Mouse (Mus musculus) stomach, embryonic 14.5 days (tissue): ENCODE data around the gene Igsf3. TPM values are rescaled to one million over a fixed set of nuclear protein-coding genes. Genes with fewer than 3 reads are reported as not detected.

Source experiments
- ATAC-seq: fragments of 200-750 bp; cut with Nextera tagmentation; 2 replicates; pipeline ENCODE4 v1.8.0; 2017; ENCODE audit warnings: low read depth, moderate TSS enrichment; ENCODE audit not compliant: insufficient number of reproducible peaks, insufficient read depth, low FRiP score
- H3K27ac ChIP-seq: fragments of 300-500 bp; sonication (generic); 2 replicates; pipeline ENCODE4 v1.5.1; 2014; ENCODE audit warnings: mild to moderate bottlenecking, low read length, moderate library complexity, mixed read lengths
- H3K27me3 ChIP-seq: fragments of 300-500 bp; sonication (generic); 2 replicates; pipeline ENCODE4 v1.6.1; 2014; ENCODE audit warnings: low read length, control low read depth, mixed read lengths; ENCODE audit not compliant: control insufficient read depth, insufficient read depth
- H3K36me3 ChIP-seq: fragments of 300-500 bp; sonication (generic); 2 replicates; pipeline ENCODE4 v1.6.1; 2014; ENCODE audit warnings: mild to moderate bottlenecking, control low read depth, low read length, moderate library complexity, mixed read lengths; ENCODE audit not compliant: control insufficient read depth, insufficient read depth
- H3K4me1 ChIP-seq: fragments of 300-500 bp; sonication (generic); 2 replicates; pipeline ENCODE4 v1.6.1; 2014; ENCODE audit warnings: low read length, control low read depth, mixed read lengths; ENCODE audit not compliant: control insufficient read depth, insufficient read depth
- H3K4me2 ChIP-seq: fragments of 300-500 bp; sonication (generic); replicated peaks from 2 replicates; pipeline ENCODE4 v1.6.1; 2014; ENCODE audit warnings: low read depth, low read length, control low read depth
- H3K4me3 ChIP-seq: fragments of 300-500 bp; sonication (generic); 2 replicates; pipeline ENCODE4 v1.5.1; 2014; ENCODE audit warnings: low read depth, low read length, control low read depth
- H3K9ac ChIP-seq: fragments of 300-500 bp; sonication (generic); replicated peaks from 2 replicates; pipeline ENCODE4 v1.6.1; 2014; ENCODE audit warnings: low read depth, mild to moderate bottlenecking, control low read depth, low read length, moderate library complexity, mixed read lengths
- H3K9me3 ChIP-seq: fragments of 300-500 bp; sonication (generic); 2 replicates; pipeline ENCODE4 v1.6.1; 2016; ENCODE audit warnings: low read depth, low read length, control low read depth; ENCODE audit not compliant: control insufficient read depth
- WGBS: fragments of 180-500 bp; shearing (Covaris S2); extraction: QIAGEN DNeasy Blood & Tissue Kit; methylation state at CpG from one replicate; pipeline ENCODE4 v1.1.7; 2014; 5-methylcytosine and 5-hydroxymethylcytosine counted together
- polyA plus RNA-seq: library from polyadenylated mRNA; unstranded; fragments of >200 nt; fragmentation: Nextera tagmentation; extraction: Ambion mirVana; gene quantifications from 2 replicates; pipeline ENCODE4 v1.2.1, GENCODE M21; 2014

The Igsf3 gene
- polyA plus RNA-seq, 1 experiment from 2014 or later: 30.0 TPM

DNA sequence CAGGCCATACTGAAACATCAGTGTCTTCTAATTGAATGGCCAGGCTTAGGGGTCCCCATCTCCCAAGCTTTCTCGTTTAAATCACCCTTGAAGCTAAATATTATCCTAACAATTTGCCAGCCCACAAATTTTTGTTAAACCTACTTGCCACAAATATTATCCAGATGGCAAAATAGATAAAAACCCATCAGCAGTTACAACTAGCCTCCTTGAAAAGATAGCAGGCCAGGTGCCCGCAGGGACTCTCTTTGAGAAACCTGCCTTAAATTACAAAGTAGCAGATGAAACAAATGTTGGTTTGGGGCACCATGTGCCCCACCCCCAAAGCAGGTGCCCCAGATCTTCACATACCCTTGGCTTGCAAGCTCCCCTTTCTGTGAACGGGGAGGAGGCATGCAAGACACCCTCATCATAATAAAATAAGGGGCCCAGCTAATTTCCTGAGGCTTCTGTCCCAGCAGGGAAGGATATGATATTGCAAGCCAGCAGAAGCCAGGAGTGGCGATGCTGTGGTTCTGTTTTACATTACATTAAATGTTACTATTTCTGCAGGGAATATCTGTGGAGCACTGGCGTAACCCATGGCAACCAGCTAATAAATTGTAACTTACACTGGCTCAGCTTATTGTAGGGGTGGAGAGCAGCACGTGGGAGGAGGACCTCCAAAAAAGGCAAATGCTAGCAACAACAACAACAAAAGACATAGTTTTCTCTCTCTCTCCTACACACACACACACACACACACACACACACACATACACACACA lies 27.2 kb upstream of the Igsf3 start:
- H3K4me2 ChIP-seq: no peak overlapping the region
- H3K27me3 ChIP-seq: no peaks in the 10 kb centered on the region
- ATAC-seq: no peak; the same call in 1 of the 2 replicates
- no peak overlapping the region; the same call in 1 of the 2 replicates for H3K27ac ChIP-seq
- H3K9me3 ChIP-seq: no peaks in the 10 kb centered on the region
- WGBS: 52% methylated on average over 6 of the region's 6 CpGs
- H3K9ac ChIP-seq: no peak overlapping the region
- H3K36me3 ChIP-seq: no peaks in the 10 kb centered on the region
- H3K4me1 ChIP-seq: peaks cover 7% of the 10 kb centered on the region; the same call in 1 of the 2 replicates
- no peak overlapping the region for H3K4me3 ChIP-seq

DNA sequence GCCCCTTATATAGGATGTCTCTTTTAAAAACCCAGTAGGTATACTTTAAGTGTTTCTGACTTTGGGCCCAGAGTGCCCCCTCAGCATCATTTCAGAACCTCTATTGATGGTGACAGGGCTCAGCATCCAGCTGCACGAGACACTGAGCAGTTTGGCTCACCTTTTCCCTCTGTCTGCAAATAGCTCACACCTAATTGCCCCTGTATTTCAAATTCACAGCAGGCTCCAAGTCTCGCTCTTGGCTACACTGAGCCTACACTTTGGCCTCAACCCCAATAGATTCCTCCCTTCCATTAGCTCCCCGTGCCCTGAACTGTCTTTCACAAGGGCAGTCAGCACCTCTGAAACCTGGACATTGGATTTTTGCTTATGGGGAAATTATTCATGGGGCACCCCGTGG lies 26.5 kb upstream of the Igsf3 start:
- no peak overlapping the region for H3K4me2 ChIP-seq
- H3K9ac ChIP-seq: no peak overlapping the region
- H3K27me3 ChIP-seq: no peaks in the 10 kb centered on the region
- no peaks in the 10 kb centered on the region for H3K9me3 ChIP-seq
- ATAC-seq: no peak
- peaks cover 7% of the 10 kb centered on the region; the same call in 1 of the 2 replicates for H3K4me1 ChIP-seq
- H3K36me3 ChIP-seq: no peaks in the 10 kb centered on the region
- no peak overlapping the region for H3K27ac ChIP-seq
- 65% methylated on average over 4 of the region's 4 CpGs for WGBS
- H3K4me3 ChIP-seq: no peak overlapping the region

DNA sequence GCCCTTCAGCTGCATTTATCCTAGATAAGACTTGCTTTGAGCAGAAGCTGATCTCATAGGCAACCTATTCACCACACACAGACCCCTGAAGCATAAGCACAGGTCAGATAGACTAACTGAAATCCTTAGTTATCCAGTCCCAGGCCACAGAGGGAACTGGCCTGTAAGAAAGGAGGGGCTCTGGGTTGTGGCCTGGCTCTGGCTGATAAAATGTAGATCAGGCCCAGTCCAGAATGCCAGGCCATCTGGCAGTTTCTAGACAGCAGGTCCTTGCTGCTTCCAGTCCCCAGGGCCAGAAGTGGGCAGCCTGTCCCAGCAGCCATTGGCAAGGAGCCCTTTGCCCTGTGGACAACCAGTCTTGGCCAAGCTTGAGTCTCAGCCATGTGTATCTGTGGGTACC lies 22.4 kb upstream of the Igsf3 start:
- 0 out of 2 replicates have a peak, but pooled peaks have one; percentile 54 for ATAC-seq
- Histone ChIP-seq H3K36me3 (no peaks in the 10 kb centered on the region), H3K4me3 (no peak overlapping the region), H3K4me2 (no peak overlapping the region), H3K27me3 (no peaks in the 10 kb centered on the region), H3K9ac (no peak overlapping the region), H3K9me3 (no peaks in the 10 kb centered on the region), H3K27ac (no peak overlapping the region), H3K4me1 (peaks cover 3% of the 10 kb centered on the region; the same call in 1 of the 2 replicates)

DNA sequence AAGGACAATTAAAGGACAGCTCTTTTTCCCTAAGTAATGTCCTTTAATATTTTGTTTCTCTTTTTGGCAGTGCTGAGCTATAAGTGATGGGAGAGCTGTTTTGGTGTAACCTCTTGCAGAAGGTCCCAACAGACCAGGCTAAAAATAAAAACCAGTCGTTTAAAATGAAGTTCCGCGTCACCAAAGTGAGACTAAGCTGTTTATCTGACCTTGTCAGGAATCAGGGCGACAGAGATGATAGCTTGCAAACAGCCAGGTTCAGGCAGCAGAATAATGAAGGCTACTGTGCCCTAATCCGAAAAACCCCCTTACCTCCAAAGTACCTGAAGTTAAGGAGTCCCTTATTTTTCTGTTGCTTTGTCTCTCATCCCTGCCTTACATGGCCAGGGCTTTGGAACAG lies 21.2 kb upstream of the Igsf3 start:
- no peaks in the 10 kb centered on the region for H3K9me3 ChIP-seq
- 25% methylated on average over 5 of the region's 5 CpGs for WGBS
- ATAC-seq: no peak

DNA sequence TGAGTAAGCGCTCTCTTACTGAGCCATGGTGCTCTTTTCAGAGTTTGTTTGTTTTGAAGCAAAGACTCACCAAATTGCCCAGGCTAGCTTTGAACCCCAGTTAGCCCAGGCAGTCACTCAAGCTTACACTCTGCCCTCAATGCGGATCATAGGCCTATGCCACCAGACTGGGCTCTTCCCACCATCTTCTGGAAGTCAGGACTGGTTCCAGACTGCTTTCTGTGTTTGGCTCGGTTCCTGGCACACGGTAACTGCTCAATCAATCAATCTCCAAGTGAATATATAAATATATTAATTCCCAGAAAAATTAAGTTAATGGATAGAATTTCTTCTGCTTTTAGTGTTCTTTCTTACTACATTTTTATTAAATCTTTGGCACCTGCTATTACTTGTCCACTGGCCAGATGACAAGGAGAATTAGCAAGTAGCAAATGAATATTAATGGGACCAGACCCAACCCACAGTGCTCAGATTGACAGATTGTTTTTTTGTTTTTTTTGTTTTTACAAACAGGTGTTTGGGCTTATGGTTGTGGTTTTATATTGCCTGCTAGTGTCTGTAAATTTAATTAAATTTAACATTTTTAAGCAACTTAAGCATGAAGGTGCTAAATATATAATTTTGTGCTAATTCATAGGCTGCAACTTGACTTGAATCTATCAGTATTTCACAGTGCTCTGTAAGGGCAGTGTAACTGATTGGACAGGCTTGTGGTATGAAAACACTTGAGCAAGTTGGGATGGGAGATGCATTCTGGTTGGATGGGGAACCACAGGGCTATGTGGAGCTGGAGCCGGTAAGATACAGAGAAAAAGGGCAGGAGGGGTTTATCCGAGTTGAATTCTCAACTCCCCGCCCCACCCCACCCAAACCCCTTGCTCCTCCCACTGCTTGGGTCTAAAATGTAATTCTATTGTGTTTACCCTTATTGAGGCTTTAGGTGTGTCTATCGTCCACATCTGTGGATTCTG lies 20.0 kb upstream of the Igsf3 start:
- Histone ChIP-seq H3K9ac (no peak overlapping the region), H3K4me3 (no peak overlapping the region), H3K27me3 (no peaks in the 10 kb centered on the region), H3K4me1 (no peaks in the 10 kb centered on the region), H3K36me3 (no peaks in the 10 kb centered on the region), H3K4me2 (no peak overlapping the region), H3K27ac (no peak overlapping the region), H3K9me3 (no peaks in the 10 kb centered on the region)
- WGBS: 69% methylated on average over 8 of the region's 8 CpGs
- no peak for ATAC-seq

More for the DNA sequence above, 21.2 kb upstream of the Igsf3 start:
- Histone ChIP-seq H3K36me3 (no peaks in the 10 kb centered on the region), H3K4me3 (no peak overlapping the region), H3K4me1 (no peaks in the 10 kb centered on the region), H3K27ac (no peak overlapping the region), H3K9ac (no peak overlapping the region), H3K27me3 (no peaks in the 10 kb centered on the region), H3K4me2 (no peak overlapping the region)

DNA sequence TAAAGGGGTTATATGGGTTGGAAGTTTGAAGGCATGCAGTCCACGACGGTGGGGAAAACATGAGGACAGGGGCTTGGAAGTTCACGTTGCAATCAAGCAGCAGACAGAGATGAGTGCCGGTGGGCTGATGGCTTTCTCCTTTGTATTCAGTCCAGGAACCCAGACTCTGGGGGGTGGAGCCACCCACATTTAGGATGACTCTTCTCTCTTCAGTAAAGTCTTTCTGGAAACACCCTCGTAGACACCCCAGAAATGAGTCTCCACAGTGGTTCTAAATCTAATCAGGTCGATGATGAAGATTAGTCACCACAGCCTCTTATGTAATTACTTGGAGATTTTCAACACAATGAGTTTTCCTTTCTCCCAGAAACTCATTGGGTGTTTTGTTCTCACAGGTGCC lies 16.1 kb upstream of the Igsf3 start:
- WGBS: 86% methylated on average over 6 of the region's 6 CpGs
- H3K4me3 ChIP-seq: no peak overlapping the region
- H3K27ac ChIP-seq: no peak overlapping the region
- no peak overlapping the region for H3K9ac ChIP-seq
- no peaks in the 10 kb centered on the region for H3K27me3 ChIP-seq
- no peak for ATAC-seq
- no peaks in the 10 kb centered on the region for H3K36me3 ChIP-seq
- no peak overlapping the region for H3K4me2 ChIP-seq
- no peaks in the 10 kb centered on the region for H3K9me3 ChIP-seq
- peaks cover 5% of the 10 kb centered on the region; the same call in 1 of the 2 replicates for H3K4me1 ChIP-seq

DNA sequence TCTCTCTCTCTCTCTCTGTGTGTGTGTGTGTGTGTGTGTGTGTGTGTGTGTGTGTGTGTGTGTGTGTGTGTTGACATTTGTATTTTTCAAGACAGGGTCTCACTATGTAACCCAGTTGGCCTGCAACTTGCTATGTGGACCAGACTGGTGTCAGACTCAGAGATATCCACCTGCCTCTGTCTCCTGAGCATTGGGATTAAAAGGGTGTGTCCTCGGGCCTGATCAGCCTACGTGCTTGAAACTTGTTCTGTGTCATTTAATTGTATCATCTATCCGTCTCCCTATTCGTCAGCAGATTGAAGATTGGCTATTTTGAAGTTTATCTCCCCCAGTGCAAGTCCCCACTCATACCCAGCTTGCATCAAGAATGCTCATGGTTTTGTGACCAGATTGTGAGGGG lies 14.5 kb upstream of the Igsf3 start:
- no peak overlapping the region for H3K27ac ChIP-seq
- no peak overlapping the region for H3K9ac ChIP-seq
- no peak for ATAC-seq
- 84% methylated on average over 4 of the region's 4 CpGs for WGBS
- no peak overlapping the region for H3K4me3 ChIP-seq
- H3K4me1 ChIP-seq: peaks cover 5% of the 10 kb centered on the region; the same call in 1 of the 2 replicates
- H3K9me3 ChIP-seq: no peaks in the 10 kb centered on the region
- no peaks in the 10 kb centered on the region for H3K36me3 ChIP-seq
- no peak overlapping the region for H3K4me2 ChIP-seq
- no peaks in the 10 kb centered on the region for H3K27me3 ChIP-seq

DNA sequence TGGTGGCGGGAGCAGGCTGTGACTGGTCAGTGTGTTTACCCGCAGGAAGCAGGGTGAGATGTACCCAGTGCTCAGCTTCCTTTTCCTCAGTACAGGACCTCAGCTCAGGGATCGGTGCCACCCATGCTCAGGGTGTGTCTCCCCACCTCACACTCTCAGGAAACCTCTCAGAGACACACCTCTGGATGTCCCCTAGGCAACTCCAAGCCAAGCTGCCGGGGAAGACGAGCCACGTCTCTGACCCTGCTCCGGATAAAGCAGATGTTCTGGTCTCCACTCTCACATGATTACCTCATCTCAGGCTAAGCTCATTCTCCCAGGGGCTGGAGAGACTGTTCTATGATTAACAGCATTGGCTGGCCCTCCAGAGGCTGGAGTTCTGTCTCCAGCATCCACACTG lies 13.3 kb upstream of the Igsf3 start:
- no peak overlapping the region for H3K4me3 ChIP-seq
- no peaks in the 10 kb centered on the region for H3K9me3 ChIP-seq
- 76% methylated on average over 7 of the region's 7 CpGs for WGBS
- ATAC-seq: no peak
- no peak overlapping the region for H3K27ac ChIP-seq
- no peak overlapping the region for H3K4me2 ChIP-seq
- no peaks in the 10 kb centered on the region for H3K36me3 ChIP-seq
- H3K27me3 ChIP-seq: no peaks in the 10 kb centered on the region
- peaks cover 5% of the 10 kb centered on the region; the same call in 1 of the 2 replicates for H3K4me1 ChIP-seq
- no peak overlapping the region for H3K9ac ChIP-seq
